Mouse (Mus musculus): ENCODE measurements around the gene Ugt1a6b.

Ugt1a6b gene

GRCm38 (mm10) chr1:88211812-88212211, 108.8 kb downstream of the Ugt1a6b start, which contains the start of gene Ugt1a1:
Gene Ugt1a1, plus strand, starts transcription at chr1:88211959.
- Histone ChIP-seq H3K9me3 (ENCODE audit: low read length) (peaks cover 10% of the 10 kb centered on the region), H3K27me3 (ENCODE audit: insufficient read depth, low read length) (peaks cover 15% of the 10 kb centered on the region), H3K36me3 (ENCODE audit: insufficient read depth, low read length) (no peaks in the 10 kb centered on the region), H3K4me3 (replicated peaks; ENCODE audit: low read length) (no peak within 1 kb of the TSS), H3K4me1 (replicated peaks; ENCODE audit: low read depth, low read length) (no peaks in the 10 kb centered on the region)
- TF ChIP-seq CTCF (conservative IDR thresholded peaks at IDR 0.05; ENCODE audit: low read length), result no peak
- TF ChIP-seq NANOG (IDR thresholded peaks at IDR 0.05; ENCODE audit: borderline replicate concordance, low read length), result 0 out of 2 replicates have a peak, but pooled peaks have one; percentile 3

GRCm38 (mm10) chr1:88212341-88213045, 109.4 kb downstream of the Ugt1a6b start:
- peaks cover 11% of the 10 kb centered on the region for H3K27me3 ChIP-seq (ENCODE audit: insufficient read depth, low read length)

DNA sequence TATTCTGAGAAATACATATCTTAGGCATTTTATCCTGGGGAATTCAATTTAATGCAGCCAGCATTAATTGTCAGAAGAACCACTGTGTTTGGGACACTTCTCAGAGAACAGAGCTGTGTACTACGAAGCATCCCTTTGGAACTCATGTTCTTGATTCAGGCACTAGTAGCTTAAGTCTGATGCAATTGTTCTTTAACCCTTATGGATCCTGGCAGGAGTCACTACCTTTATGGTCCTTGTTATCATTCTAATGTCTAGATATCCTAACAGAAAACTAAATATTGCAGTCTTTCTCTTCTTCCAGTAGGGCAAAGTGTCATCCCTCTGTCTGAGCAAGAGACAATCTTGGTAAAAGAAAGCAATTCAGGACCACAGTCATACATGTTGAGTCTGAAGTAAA, 110.0 kb downstream of the Ugt1a6b start:
- TF ChIP-seq NANOG (IDR thresholded peaks at IDR 0.05; ENCODE audit: borderline replicate concordance, low read length) (no peak), CTCF (conservative IDR thresholded peaks at IDR 0.05; ENCODE audit: low read length) (no peak)
- Histone ChIP-seq H3K9me3 (ENCODE audit: low read length) (peaks cover 8% of the 10 kb centered on the region), H3K36me3 (ENCODE audit: insufficient read depth, low read length) (no peaks in the 10 kb centered on the region), H3K27me3 (ENCODE audit: insufficient read depth, low read length) (peaks cover 7% of the 10 kb centered on the region), H3K4me1 (replicated peaks; ENCODE audit: low read depth, low read length) (no peaks in the 10 kb centered on the region), H3K4me3 (replicated peaks; ENCODE audit: low read length) (no peak overlapping the region)

More at GRCm38 (mm10) chr1:88212341-88213045, 109.4 kb downstream of the Ugt1a6b start:
- Histone ChIP-seq H3K36me3 (ENCODE audit: insufficient read depth, low read length) (no peaks in the 10 kb centered on the region), H3K9me3 (ENCODE audit: low read length) (peaks cover 10% of the 10 kb centered on the region), H3K4me3 (replicated peaks; ENCODE audit: low read length) (no peak overlapping the region), H3K4me1 (replicated peaks; ENCODE audit: low read depth, low read length) (no peaks in the 10 kb centered on the region)
- no peak for TF ChIP-seq POU5F1 (IDR thresholded peaks at IDR 0.05; ENCODE audit: borderline replicate concordance, low read length)
- 0 out of 2 replicates have a peak, but pooled peaks have one; percentile 4 for TF ChIP-seq NANOG (IDR thresholded peaks at IDR 0.05; ENCODE audit: borderline replicate concordance, low read length)

DNA sequence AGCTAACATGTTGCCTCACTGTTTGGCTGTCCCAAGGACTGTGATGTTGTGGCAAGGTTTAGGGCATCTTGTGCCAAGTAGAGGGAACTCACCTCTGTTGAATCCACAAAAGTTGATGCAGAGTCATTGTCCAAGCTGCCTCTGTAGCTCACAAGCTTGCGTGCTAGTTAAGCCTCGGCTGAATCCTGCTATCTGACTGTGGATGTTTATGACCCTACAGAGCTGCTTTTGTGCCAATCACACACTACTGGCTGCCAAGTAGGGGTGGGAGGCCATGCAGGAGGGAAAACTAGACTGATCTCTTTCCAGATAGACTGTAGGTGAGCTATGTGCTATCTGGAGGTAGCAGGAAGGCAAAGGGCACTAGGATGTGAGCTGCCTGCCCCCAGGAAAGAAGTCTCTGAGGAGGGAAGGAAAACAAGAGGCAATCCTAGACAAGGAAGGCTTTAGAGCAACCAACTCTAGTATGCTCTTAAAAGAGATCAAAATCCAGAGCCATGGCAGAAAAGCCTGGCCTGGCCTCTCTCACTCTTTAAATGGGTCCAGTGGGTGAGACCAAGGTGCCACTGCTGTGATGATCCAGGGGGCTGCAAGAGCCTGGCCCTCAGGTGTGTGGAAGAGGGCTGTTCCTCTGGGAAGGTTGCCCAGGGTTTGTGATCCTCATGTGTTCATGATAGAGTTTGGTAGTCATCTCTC, 110.9 kb downstream of the Ugt1a6b start:
- Histone ChIP-seq H3K4me1 (replicated peaks; ENCODE audit: low read depth, low read length) (no peaks in the 10 kb centered on the region), H3K9me3 (ENCODE audit: low read length) (peaks cover 8% of the 10 kb centered on the region), H3K4me3 (replicated peaks; ENCODE audit: low read length) (no peak overlapping the region), H3K36me3 (ENCODE audit: insufficient read depth, low read length) (no peaks in the 10 kb centered on the region), H3K27me3 (ENCODE audit: insufficient read depth, low read length) (peaks cover 7% of the 10 kb centered on the region)
- no peak for TF ChIP-seq NANOG (IDR thresholded peaks at IDR 0.05; ENCODE audit: borderline replicate concordance, low read length)
- TF ChIP-seq CTCF (conservative IDR thresholded peaks at IDR 0.05; ENCODE audit: low read length), result no peak
- no peak for TF ChIP-seq POU5F1 (IDR thresholded peaks at IDR 0.05; ENCODE audit: borderline replicate concordance, low read length)

- Histone ChIP-seq H3K27me3 (ENCODE audit: insufficient read depth, low read length) (peaks cover 7% of the 10 kb centered on the region; the same call in 1 of the 2 replicates), H3K4me3 (replicated peaks; ENCODE audit: low read length) (no peak overlapping the region), H3K36me3 (ENCODE audit: insufficient read depth, low read length) (no peaks in the 10 kb centered on the region), H3K4me1 (replicated peaks; ENCODE audit: low read depth, low read length) (no peaks in the 10 kb centered on the region), H3K9me3 (ENCODE audit: low read length) (peaks cover 8% of the 10 kb centered on the region)
- no peak for TF ChIP-seq NANOG (IDR thresholded peaks at IDR 0.05; ENCODE audit: borderline replicate concordance, low read length)
- TF ChIP-seq POU5F1 (IDR thresholded peaks at IDR 0.05; ENCODE audit: borderline replicate concordance, low read length), result no peak
- no peak for TF ChIP-seq CTCF (conservative IDR thresholded peaks at IDR 0.05; ENCODE audit: low read length)
These were observed 111.5 kb downstream of the Ugt1a6b start for GRCm38 (mm10) chr1:88214462-88214952.

- Histone ChIP-seq H3K4me1 (replicated peaks; ENCODE audit: low read depth, low read length) (no peaks in the 10 kb centered on the region), H3K9me3 (ENCODE audit: low read length) (peaks cover 8% of the 10 kb centered on the region)
- TF ChIP-seq CTCF (conservative IDR thresholded peaks at IDR 0.05; ENCODE audit: low read length) (no peak), NANOG (IDR thresholded peaks at IDR 0.05; ENCODE audit: borderline replicate concordance, low read length) (no peak), POU5F1 (IDR thresholded peaks at IDR 0.05; ENCODE audit: borderline replicate concordance, low read length) (no peak)
These were observed 112.7 kb downstream of the Ugt1a6b start for GRCm38 (mm10) chr1:88215466-88216380.

DNA sequence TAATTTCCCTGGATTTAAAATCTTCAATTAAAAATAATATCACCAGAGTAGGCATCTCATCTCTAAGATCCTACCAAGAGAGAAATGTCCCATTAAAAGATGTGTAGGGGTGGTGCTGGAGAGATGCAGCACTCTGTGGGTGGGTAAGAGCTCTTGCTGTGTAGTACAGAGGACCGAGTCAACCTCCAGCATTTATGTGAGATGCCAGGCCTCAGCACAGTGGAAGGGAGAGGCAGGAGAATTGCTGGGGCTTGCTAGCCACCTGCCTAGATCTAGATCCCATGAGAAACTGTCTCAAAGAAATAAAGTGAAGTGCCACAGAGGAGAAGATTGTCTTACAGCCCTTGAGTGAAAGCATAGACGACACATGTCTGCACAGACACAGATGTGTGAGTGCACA, 113.5 kb downstream of the Ugt1a6b start:
- peaks cover 2% of the 10 kb centered on the region; the same call in 1 of the 2 replicates for H3K27me3 ChIP-seq (ENCODE audit: insufficient read depth, low read length)
- H3K36me3 ChIP-seq (ENCODE audit: insufficient read depth, low read length), result no peaks in the 10 kb centered on the region
- TF ChIP-seq POU5F1 (IDR thresholded peaks at IDR 0.05; ENCODE audit: borderline replicate concordance, low read length), result no peak
- TF ChIP-seq NANOG (IDR thresholded peaks at IDR 0.05; ENCODE audit: borderline replicate concordance, low read length), result no peak
- no peak for TF ChIP-seq CTCF (conservative IDR thresholded peaks at IDR 0.05; ENCODE audit: low read length)
- H3K4me3 ChIP-seq (replicated peaks; ENCODE audit: low read length), result no peak overlapping the region
- H3K9me3 ChIP-seq (ENCODE audit: low read length), result peaks cover 8% of the 10 kb centered on the region
- H3K4me1 ChIP-seq (replicated peaks; ENCODE audit: low read depth, low read length), result no peaks in the 10 kb centered on the region

More at GRCm38 (mm10) chr1:88215466-88216380, 112.7 kb downstream of the Ugt1a6b start:
- no peak overlapping the region for H3K4me3 ChIP-seq (replicated peaks; ENCODE audit: low read length)
- H3K36me3 ChIP-seq (ENCODE audit: insufficient read depth, low read length), result no peaks in the 10 kb centered on the region
- H3K27me3 ChIP-seq (ENCODE audit: insufficient read depth, low read length), result peaks cover 2% of the 10 kb centered on the region; the same call in 1 of the 2 replicates

DNA sequence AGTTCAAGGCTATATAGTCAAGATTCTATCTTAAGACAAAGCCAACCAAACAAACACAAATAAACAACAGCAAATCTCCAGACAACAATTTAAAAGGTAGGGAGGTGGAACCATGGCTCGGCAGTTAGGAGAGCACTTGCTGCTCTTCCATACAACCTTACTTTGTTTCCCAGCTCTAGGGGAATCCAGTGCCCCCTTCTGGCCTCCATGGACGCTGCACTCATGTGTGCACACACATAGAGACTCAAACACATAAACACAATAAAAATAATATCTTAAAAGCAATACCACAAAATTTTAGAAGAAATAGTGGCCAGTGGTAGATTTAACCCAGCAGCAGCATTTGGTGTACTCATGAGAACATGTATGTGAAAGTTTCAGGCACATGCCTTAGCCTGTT, 114.1 kb downstream of the Ugt1a6b start:
- no peaks in the 10 kb centered on the region for H3K4me1 ChIP-seq (replicated peaks; ENCODE audit: low read depth, low read length)
- no peak overlapping the region for H3K4me3 ChIP-seq (replicated peaks; ENCODE audit: low read length)
- TF ChIP-seq POU5F1 (IDR thresholded peaks at IDR 0.05; ENCODE audit: borderline replicate concordance, low read length), result no peak
- peak; percentile 54 for TF ChIP-seq CTCF (conservative IDR thresholded peaks at IDR 0.05; ENCODE audit: low read length)
- H3K27me3 ChIP-seq (ENCODE audit: insufficient read depth, low read length), result peaks cover 2% of the 10 kb centered on the region; the same call in 1 of the 2 replicates
- H3K9me3 ChIP-seq (ENCODE audit: low read length), result peaks cover 8% of the 10 kb centered on the region
- no peaks in the 10 kb centered on the region for H3K36me3 ChIP-seq (ENCODE audit: insufficient read depth, low read length)

Data from E14TG2a.4 (cell line).